10 mouse cellular contexts compared by ENCODE assay signal in the genomic region with DNA sequence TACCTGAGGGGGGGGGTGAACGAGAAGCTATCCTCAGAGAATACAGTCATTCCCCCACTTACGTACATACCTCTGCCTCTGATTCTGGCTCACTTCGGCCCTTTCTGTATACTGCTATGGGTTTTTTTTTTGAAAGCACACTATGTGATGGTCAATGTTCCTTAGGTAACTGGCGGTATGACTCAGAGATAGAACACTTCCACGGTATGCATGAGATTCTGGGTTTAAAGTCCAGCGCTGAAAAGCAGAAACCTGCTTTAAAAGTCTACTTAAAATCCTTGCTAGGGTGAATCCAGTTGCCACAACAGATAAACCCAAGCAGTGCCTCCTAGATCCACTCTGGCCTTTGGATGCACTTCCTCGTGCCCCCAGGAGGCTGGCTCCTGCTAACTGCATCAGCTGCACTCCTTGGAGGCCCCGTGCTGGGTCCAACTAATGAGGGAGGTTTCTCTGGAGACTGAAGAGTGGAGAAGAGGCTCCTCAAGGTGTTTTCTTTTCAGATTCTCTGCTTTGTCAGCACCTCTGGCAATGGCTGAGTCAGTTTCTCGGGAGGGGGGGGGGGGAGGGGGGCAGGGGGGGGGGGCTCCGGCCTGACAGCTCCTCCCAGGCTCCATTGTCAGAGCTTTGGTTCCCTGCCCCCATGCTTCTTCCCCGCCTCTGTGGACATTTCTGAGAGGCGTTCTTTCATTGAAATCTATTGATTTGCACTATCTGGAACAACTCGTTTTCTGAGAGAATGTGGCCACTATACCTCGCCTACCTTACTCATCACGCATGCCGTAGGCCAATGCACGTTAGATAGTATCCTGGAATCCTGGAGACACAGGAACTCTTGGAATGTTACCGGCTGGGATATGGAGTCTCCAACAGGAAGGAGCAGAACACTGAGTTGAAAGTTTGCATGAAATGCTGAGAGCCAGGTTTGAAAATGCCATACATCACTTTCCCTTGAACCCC. TPM values are rescaled to one million over a fixed set of nuclear protein-coding genes. Genes with fewer than 3 reads are reported as not detected.
DNase-seq lines count a peak whose midpoint lies in the region; ATAC-seq and TF ChIP-seq lines count a peak whose summit lies in the region.
"Had no signal": no experiment of that assay in that cellular context is flagged by ENCODE, and none has a peak within 500 bp of the region (broad histone marks: within the 10 kb centered on the region; RNA-seq: fewer than 3 reads in every experiment).

No protein-coding gene starts in this region.

- no peaks in the 10 kb centered on the region for H3K36me3 ChIP-seq in kidney, adult 2 months (ENCODE audit: control insufficient read depth, insufficient read depth, low read length)
- H3K36me3 ChIP-seq in embryonic facial prominence, embryonic 14.5 days (ENCODE audit: control insufficient read depth, insufficient read depth, low read length), result no peaks in the 10 kb centered on the region
- no peaks in the 10 kb centered on the region for H3K36me3 ChIP-seq in midbrain, embryonic 13.5 days
- H3K36me3 ChIP-seq: limb, embryonic 12.5 days had no signal

- peak overlapping the region; percentile 34 for H3K4me2 ChIP-seq in embryonic facial prominence, embryonic 14.5 days (ENCODE audit: low read depth, low read length)
- H3K4me2 ChIP-seq in midbrain, embryonic 13.5 days (replicated peaks), result peak overlapping the region; percentile 26; the same call in 1 of the 2 replicates
- H3K4me2 ChIP-seq: limb, embryonic 12.5 days had no signal

- H3K9me3 ChIP-seq in embryonic facial prominence, embryonic 14.5 days (ENCODE audit: control insufficient read depth, low read length), result no peaks in the 10 kb centered on the region
- no peaks in the 10 kb centered on the region for H3K9me3 ChIP-seq in midbrain, embryonic 13.5 days
- H3K9me3 ChIP-seq: limb, embryonic 12.5 days had no signal

- 43% methylated on average over 17 of the region's 18 CpGs for WGBS in kidney, adult 2 months
- 32% methylated on average over 16 of the region's 18 CpGs for WGBS in embryonic facial prominence, embryonic 14.5 days
- WGBS in midbrain, embryonic 13.5 days, result 31% methylated on average over 17 of the region's 18 CpGs

- DNase-seq in kidney, adult 9 months, result peak; percentile 15
- DNase-seq in kidney, adult 2 months, result no peak
- peak; percentile 46 for DNase-seq in R1 (ENCODE audit: low read depth, low spot score)
- peak; percentile 62 for DNase-seq in embryonic facial prominence, embryonic 14.5 days (ENCODE audit: low spot score)
- no peak for DNase-seq in gastrocnemius, postnatal 14 days
- no peak for DNase-seq in adrenal gland, postnatal 4 days (ENCODE audit: low spot score in 2 of 2)
- DNase-seq: adrenal gland, postnatal 14 days had no signal

- H3K27me3 ChIP-seq in kidney, adult 2 months (replicated peaks; ENCODE audit: control insufficient read depth, insufficient read depth, low read length), result no peaks in the 10 kb centered on the region
- no peaks in the 10 kb centered on the region for H3K27me3 ChIP-seq in embryonic facial prominence, embryonic 14.5 days (replicated peaks; ENCODE audit: control insufficient read depth, insufficient read depth, low read length)
- H3K27me3 ChIP-seq in midbrain, embryonic 13.5 days, result no peaks in the 10 kb centered on the region
- H3K27me3 ChIP-seq: limb, embryonic 12.5 days had no signal

- no peak for TF ChIP-seq POLR2A in kidney, adult 2 months (IDR thresholded peaks at IDR 0.05; ENCODE audit: low read depth, low read length)

- no peak overlapping the region for H3K27ac ChIP-seq in kidney, adult 2 months (ENCODE audit: insufficient read depth, low read depth, low read length)
- H3K27ac ChIP-seq in embryonic facial prominence, embryonic 14.5 days (replicated peaks; ENCODE audit: low read depth, low read length), result no peak overlapping the region
- H3K27ac ChIP-seq in midbrain, embryonic 13.5 days, result no peak overlapping the region
- H3K27ac ChIP-seq: limb, embryonic 12.5 days had no signal

- no peak for TF ChIP-seq CTCF in kidney, adult 2 months (conservative IDR thresholded peaks at IDR 0.05; ENCODE audit: insufficient read depth, insufficient read length, low read depth, low read length)

- no peak overlapping the region for H3K4me3 ChIP-seq in kidney, adult 2 months (ENCODE audit: insufficient read depth, low read depth, low read length)
- H3K4me3 ChIP-seq in embryonic facial prominence, embryonic 14.5 days (ENCODE audit: low read depth, low read length), result peak overlapping the region; percentile 12; the same call in 1 of the 2 replicates
- H3K4me3 ChIP-seq in midbrain, embryonic 13.5 days (replicated peaks), result no peak overlapping the region
- H3K4me3 ChIP-seq: limb, embryonic 12.5 days had no signal

- no peaks in the 10 kb centered on the region; the same call in 1 of the 2 replicates for H3K4me1 ChIP-seq in kidney, adult 2 months (ENCODE audit: control insufficient read depth, insufficient read depth, low read length)
- peaks cover 13% of the 10 kb centered on the region for H3K4me1 ChIP-seq in embryonic facial prominence, embryonic 14.5 days (ENCODE audit: control insufficient read depth, insufficient read depth, low read length)
- peaks cover 11% of the 10 kb centered on the region; the same call in 1 of the 2 replicates for H3K4me1 ChIP-seq in midbrain, embryonic 13.5 days (replicated peaks)

- intact Hi-C loops in gastrocnemius, postnatal 14 days (cut with DNase I; ENCODE audit: low total_unique reads), result loop anchor here (10.0 kb wide), 1 partner anchor 100 kb away; no protein-coding TSS in a partner anchor

- ATAC-seq in embryonic facial prominence, embryonic 14.5 days (ENCODE audit: low read depth), result peak; percentile 70; the same call in 1 of the 2 replicates
- ATAC-seq in midbrain, embryonic 13.5 days, result no peak
- ATAC-seq in megakaryocyte progenitor cell, adult 5-6 weeks (replicated peaks; ENCODE audit: poor library complexity), result no peak

- H3K9ac ChIP-seq in embryonic facial prominence, embryonic 14.5 days (ENCODE audit: low read depth, low read length), result no peak overlapping the region
- no peak overlapping the region for H3K9ac ChIP-seq in midbrain, embryonic 13.5 days (replicated peaks)
- H3K9ac ChIP-seq: limb, embryonic 12.5 days had no signal

RNA-seq across cellular contexts. Expression of a gene that starts 8.1 kb away (rescaled TPM):
- 15.3 and 17.8 TPM in 2 replicates for polyA plus RNA-seq in kidney, adult 2 months (2012; rRNA removed)
- 27.0 and 28.6 TPM in 2 replicates for polyA plus RNA-seq in embryonic facial prominence, embryonic 14.5 days (2014; fragmentation: Nextera tagmentation; extraction: Ambion mirVana)
- polyA plus RNA-seq in midbrain, embryonic 13.5 days (2015; fragmentation: Nextera tagmentation; extraction: Ambion mirVana), result 47.4 and 47.8 TPM in 2 replicates
- 10 to 100 TPM; 23.9 to 24.0 TPM for total RNA-seq in gastrocnemius, postnatal 14 days (2021)
- total RNA-seq in megakaryocyte progenitor cell, adult 5-6 weeks (2015), result 55.8 and 66.9 TPM in 2 replicates
- 43.9 and 51.3 TPM in 2 replicates for total RNA-seq in megakaryocyte progenitor cell, adult 5-6 weeks (2017)
- 10 to 100 TPM; 45.2 to 51.2 TPM for total RNA-seq in adrenal gland, postnatal 4 days (2021)

Comparison
In these comparisons a context has a peak if more than half of its experiments do, and no peak if none do; other contexts are left out.
1. DNase-seq: peak in kidney, adult 9 months (single experiment), R1 (single experiment) and embryonic facial prominence, embryonic 14.5 days (single experiment); none in kidney, adult 2 months (single experiment), gastrocnemius, postnatal 14 days (single experiment) and adrenal gland, postnatal 4 days (0 of 2).